Mouse (Mus musculus) mouse embryonic stem cell (cell line): Measurements from ENCODE around the gene Zdhhc20.
"Not testable (repeated sequence)": the region's sequence is repeated elsewhere in the genome, so short reads cannot be mapped to it uniquely, and the experiment has no call there.

Experiments
- in situ Hi-C, 2 experiments: fragments of 300-500 bp; cut with MboI; formaldehyde crosslinking; loops; 1 replicate in 1 of 2; 3 replicates in 1 of 2; pipeline ENCODE4 v1.14.3; 2019 to 2020; ENCODE audit warnings: low sequenced_read_pairs in 2 of 2, low pct_unique_long_range_greater_than_20kb in 1 of 2, mixed read lengths in 1 of 2; ENCODE audit not compliant: unreplicated experiment in 1 of 2

The Zdhhc20 gene

DNA sequence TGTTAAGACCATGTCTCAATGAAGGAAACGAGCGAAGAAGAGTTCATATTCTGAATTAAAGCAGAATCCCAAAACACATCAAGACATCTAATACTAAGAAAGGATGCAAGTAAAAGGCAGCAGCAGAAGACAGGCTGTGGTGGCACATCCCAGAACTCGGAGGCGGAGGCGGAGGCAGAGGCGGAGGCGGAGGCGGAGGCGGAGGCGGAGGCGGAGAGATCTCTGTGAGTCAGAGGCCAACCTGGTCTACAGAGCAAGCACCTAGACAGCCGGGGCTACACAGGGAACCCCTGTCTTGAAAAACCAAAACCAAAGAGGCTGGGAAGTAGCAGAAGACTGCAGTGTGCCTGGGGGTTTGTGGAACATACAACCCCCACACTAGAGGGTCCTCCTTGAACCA is 6.8 kb upstream of the Zdhhc20 start:
- in situ Hi-C loops: no loop called here

DNA sequence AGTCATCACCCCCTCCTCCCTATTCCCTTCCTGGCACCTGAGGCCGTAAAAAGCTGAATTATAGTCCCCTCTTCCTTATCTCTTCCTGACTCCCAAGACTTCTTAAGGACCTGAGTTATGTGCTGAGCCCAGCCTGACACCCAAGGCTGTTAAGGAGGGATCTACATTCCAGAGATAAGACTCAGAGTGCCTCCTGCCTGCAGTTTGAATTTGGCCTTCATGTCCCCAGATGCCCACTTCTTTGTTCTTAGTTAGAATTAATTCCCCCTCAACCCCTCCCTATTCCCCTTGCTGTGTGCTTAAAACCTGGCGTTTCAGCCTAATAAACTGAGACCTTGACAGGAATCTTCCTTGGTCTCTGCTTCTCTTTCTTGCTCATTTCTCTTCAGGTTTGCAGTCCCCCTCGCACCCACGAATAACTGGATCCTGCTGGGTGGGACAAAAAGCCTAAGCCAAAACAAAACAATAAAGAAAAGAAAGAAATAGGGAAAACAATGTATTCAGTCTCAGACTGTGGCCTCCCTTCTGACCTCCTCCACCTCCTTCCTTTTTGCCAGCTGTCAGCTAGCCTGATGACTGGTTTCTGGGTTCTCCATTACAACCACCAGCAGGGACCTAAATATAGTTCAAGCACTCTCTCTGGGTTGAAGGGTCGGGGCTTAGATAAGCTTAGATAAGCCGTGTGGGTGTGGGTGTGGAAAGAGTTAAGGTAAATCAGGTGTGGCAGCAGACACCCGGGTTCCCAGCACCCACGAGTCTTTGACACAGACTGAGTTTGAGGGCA is 6.2 kb upstream of the Zdhhc20 start:
- in situ Hi-C loops: not testable (repeated sequence)

DNA sequence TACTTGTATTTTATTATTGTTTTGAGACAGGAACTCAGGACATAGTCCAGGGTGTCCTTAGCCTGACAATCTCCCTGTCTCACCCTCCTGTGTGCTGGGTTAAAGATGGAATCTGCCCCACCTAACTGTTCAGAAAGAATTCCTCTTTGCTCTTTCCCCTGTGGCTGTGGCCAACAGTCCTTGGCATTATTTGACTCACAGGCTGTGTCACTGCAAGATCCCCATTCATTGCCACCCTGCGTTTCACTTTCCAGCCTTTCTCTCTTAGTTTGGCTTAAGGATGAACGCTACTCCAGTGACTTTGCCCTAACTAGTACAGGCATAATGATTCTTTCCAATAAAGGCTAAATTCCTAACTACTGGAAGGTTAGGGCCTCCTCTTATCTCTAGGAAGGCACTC is 4.3 kb upstream of the Zdhhc20 start:
- in situ Hi-C loops: no loop called here

DNA sequence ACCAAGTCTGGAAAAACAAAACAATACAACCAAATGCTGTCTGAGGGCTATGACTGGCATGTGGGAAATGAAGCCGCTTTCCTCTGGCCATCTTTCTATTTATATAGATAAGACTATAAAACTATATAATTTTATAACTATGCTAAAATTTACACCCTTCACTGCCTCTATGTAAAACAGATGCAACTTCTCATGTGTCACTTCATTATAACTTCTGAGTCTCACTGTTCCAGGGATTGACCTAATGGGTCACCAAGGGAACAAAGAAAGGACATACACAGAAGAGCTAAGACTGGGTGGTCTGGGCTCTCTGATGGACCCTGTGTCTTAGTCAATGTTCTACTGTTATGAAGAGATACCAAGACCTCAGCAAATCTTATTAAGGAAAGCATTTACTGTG is 2.9 kb upstream of the Zdhhc20 start:
- in situ Hi-C loops: no loop called here

DNA sequence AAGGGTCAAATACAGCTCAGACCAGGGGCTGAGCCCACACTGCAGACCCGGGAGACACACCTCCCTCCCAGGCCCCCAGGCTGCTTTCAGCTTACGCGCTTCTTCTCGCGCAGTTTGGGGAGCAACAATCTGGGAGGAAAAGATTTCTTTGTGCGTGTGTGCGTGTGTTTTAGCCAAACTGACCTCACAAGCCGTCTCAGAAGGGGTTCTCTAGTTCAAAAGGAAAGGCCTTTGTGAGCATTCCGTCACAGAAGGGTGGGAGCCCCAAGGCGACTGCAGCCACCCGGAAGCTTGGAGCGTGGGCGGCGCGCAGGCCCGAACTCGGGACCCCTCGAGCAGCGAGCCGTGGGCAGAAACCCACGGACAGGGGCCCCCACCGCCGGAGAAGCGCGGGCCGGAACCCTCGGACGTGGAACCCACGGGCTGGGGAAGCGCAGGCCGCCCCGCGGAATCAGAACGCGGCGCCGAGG is 500 bp downstream of the Zdhhc20 start:
- in situ Hi-C loops: no loop called here

DNA sequence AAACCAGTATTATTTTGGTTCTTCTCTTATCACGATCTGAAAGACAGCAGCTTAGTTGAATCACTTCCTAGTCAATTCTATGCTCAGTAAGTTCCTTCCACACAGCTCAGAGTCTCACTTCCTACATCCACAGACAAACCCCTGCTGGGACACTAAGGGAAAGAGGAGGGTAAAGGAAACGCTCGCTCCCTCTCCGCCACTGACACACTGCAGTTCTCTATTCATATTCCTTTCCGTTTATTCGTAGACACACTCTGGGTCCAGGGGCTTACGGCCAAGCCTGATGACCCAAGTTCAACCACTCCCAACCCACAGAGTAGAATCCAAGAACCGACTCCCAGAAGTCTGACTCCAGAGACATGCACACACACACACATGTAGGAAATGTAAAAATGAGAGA is 2.9 kb downstream of the Zdhhc20 start:
- in situ Hi-C loops: no loop called here

DNA sequence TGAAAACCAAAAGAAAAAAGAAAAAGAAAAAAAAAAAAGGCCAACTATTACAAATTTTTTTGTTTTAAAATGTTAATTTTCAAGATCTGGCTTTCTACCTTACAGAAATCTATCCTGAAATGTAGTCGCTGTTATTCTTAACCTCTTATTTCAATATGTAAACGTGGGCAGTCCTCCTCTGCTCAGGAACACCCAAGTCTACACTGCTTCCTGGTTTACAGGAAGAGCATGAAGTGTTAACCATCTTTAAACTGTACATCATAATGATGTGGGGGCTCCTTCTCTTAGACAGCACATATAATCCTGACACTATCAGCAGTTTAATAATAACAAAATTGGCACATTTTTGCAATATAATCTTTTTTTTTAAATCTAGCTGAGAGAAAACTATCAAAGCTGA is 4.0 kb downstream of the Zdhhc20 start:
- in situ Hi-C loops: no loop called here

DNA sequence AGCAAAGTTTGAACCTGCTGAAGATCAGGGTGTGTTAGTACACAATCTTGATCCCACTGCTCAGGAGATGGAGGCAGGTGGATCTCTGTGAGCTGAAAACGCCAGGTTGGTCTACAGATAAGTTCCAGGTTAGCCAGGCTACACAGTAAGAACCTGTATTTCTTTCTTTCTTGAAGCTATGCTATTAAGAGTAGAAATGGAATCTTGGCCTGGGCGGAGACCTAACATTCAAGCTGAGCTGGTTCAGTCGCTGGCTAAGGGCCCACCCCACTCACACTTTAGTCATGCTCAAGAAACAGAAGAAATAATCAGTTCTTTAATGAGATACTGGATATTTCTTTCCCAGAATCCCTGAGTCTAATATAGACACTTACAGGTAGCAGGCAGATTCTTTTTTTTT is 6.7 kb downstream of the Zdhhc20 start:
- in situ Hi-C loops: no loop called here

DNA sequence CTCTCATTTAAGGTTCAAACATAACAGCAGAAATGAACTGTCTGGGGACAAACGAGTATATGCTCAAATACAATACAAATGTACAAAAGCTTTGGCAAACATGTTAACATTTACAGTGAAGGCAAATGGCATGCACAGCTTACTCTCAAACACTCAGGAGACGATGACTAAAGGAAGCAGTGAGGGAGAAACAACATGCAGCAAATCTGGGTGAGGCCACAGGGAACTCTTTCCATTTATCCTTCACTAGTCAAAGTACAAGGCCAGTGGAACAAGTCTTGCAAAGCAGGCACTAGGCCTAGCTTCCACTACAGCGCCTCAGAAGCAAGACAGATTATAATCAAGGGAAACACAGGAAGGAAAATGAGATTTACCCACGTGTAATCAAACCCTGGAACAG is 7.4 kb downstream of the Zdhhc20 start:
- in situ Hi-C loops: no loop called here

DNA sequence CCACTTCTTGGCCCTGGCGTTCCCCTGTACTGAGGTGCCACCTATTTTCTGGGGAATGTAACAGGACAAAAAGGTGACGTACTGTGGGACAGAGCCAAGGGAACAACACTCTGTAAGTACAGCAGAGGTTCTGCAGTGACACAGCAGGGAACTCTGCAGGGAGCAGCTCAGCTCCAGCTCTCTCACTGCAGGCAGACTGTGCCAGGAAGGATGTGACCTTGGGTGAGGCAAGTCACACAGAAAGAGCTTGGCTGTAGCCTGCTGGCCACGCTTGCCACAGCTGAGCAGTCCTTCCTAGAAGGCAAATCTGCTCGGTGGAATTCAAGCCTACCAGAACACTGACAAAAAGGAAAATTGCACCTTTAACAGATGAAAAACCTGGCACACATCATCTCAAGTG is 8.3 kb downstream of the Zdhhc20 start:
- in situ Hi-C loops: no loop called here

DNA sequence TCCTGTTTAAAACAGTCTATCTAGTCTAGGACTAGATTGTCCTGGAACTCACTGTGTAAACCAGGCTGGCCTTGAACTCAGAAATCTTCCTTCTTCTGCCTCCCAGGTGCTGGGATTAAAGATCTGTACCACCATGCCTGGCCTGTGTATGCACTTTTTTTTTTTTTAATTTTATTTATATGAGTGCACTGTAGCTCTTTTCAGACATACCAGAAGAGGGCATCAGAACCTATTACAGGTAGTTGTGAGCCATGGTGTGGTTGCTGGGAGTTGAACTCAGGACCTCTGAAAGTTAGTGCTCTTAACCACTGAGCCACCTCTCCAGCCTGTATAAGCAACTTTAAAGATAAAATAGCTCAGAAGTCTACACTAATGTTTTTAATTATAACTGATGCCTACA is 9.0 kb downstream of the Zdhhc20 start:
- in situ Hi-C loops: no loop called here

DNA sequence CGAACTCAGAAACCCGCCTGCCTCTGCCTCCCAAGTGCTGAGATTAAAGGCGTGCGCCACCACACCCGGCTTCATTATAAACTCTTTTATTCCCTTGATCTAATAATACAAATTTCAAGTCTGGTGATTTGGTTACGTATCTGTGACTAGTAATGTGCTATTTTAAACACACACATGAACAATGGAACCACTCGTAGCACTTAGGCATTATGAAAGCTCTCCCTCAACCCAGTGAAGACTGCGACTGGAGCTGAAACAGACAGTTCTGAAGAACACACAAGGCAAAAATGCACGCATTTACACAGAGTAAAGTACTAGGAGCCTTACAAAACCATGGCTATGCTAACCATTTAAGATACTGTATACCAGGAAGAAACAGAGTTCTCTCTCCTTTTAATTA is 12.2 kb downstream of the Zdhhc20 start:
- in situ Hi-C loops: no loop called here

DNA sequence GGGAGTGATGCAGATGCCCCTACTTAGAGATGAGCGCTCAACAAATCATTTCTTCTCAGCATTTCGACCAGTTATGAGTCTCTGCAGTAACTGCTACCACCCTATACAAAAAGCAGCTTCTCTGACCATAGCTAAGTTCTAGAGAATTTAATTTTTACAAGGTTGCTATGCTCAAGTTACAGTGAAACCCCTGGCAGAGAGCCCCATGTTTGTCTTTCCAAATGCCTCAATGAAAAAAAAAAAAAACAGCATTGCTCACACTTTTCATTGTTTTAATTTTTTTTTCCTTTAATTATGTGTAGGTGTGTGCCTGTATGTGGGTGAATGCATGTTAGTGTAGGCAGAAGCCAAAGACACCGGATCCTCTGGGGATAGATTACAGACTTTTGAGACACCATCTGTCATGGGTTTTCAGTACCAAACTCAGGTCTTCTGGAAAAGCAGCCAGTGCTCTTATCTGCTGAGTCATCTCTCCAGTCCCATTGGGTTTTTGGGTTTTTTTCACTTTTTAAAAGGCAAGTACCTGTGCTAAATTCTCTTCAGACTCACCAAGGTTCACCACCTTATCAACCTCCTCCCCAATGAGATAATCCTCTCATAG is 23.3 kb downstream of the Zdhhc20 start:
- in situ Hi-C loops: no loop called here

DNA sequence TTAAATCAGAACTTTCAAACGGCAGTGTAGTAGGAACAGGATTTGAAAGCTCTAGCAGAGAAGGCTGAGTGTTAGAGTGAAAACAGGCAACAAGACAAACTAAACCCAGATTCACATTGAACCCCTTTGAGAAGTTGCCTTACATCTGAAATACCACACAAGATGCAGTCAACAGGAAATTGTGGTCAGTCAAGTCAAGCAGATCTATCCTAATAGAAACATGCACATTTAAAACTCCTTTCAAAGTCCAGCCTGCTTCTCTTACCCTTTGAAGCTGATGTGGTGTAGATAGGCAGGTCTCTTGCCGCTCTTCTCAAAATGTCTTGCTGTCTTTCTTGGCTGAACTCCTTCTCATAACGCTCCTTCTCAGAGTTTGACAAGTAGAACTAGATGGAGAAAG is 24.8 kb downstream of the Zdhhc20 start:
- in situ Hi-C loops: no loop called here

DNA sequence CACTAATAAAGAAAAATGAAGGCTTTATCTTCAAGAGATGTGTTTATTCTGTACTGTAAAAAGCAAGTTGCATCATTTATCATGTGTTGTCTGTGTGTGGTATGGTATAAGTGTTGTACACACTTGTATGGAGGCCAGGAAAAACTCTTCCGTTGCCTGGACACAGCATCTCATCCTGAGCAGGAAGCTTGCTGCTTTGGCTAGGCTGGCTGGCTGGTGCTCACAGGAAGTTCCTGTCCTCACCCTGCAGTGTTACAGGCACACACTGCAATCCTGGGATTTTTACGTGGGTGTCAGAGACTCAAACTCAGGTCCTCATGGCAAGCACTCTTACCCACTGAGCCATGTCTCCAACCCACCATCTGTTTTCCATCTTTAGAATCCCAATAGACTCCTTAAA is 26.9 kb downstream of the Zdhhc20 start:
- in situ Hi-C loops: no loop called here

DNA sequence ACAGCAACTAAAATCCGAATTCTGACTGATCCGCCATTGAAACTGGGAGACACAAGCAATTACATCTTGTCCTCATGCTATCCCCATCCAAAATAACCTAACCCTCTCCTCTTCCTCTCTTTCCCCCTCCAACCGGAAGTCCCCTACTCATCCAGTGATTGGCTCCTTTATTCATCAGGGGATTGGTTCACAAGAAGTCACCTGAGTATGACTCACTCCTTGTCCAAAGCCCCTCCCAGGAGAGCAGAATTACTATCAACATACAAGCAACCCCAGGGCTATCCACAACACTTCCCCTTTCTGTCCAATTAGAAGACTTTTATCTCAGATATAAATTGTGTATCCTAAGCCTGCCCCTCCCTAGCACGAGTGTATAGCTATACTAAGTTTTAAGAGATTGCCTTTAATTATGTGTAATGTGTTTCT is 28.1 kb downstream of the Zdhhc20 start:
- in situ Hi-C loops: no loop called here

DNA sequence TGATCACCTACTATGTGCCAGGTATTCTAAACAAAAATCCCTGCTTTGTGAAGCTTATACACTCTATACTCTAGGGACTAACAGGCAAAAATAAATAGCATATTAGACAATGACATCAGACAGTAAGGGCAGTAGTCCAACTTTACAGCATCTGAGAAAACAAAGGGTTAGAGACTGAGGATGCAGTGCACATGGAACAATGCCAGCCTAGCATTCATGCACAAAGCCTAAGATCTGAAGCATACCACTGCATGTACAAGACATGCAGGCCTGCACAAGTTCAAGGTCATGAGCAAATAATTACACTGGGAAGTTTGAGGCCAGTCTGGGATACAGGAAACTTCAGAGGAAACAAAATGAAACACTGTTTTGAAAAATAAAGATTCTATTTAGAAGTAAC is 30.6 kb downstream of the Zdhhc20 start:
- in situ Hi-C loops: no loop called here

DNA sequence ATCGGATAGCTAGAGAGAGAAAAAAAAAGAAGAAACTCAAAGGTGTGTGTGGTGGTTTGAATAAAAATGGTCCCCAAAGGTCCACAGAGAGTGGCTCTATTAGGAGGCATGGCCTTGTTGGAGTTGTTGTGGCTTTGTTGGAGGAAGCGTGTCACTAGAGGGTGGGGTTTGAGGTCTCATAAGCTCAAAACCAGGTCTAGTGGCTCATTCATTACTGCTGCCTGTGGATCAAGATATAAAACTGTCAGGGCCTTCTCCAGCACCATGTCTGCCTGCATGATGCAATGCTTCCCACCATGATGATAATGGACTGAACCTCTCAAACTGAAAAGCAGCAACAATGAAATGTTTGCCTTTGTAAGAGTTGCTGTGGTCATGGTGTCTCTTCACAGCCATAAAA is 31.5 kb downstream of the Zdhhc20 start:
- in situ Hi-C loops: no loop called here

DNA sequence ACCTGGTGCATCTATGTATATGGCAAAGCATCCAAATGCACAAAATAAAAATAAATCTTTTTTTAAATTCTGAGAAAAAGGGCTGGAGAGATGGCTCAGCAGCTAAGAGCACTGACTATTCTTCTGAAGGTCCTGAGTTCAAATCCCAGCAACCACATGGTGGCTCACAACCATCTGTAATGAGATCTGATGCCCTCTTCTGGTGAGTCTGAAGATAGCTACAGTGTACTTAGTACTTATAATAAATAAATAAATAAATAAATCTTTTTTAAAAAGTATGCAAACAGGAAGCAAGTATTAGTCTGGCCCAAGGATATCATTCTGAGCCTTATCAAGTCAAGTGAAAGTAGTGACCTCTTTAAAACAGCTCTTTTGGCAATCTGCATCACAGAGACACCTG is 34.0 kb downstream of the Zdhhc20 start:
- in situ Hi-C loops: not testable (repeated sequence)

DNA sequence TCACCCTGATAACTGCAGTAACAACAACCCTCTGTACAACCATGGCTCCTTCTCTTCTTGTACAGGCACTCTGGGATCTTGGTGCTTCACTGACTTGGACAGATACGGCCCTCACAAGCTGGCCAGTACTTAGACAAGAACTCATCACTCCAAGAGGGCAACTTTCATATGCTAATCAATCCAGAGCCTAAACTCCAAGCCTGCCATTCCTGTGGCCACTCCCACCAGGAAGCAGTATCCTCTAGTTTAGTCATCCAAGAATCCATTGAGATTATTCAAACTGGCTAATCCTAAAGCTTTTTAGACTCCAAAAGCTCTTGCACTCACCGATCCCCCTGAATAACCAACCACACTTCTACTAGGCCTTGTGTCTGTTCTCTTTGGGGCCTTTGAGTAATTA is 37.1 kb downstream of the Zdhhc20 start:
- in situ Hi-C loops: no loop called here
